21 mouse cellular contexts compared by ENCODE assay signal in the genomic region with DNA sequence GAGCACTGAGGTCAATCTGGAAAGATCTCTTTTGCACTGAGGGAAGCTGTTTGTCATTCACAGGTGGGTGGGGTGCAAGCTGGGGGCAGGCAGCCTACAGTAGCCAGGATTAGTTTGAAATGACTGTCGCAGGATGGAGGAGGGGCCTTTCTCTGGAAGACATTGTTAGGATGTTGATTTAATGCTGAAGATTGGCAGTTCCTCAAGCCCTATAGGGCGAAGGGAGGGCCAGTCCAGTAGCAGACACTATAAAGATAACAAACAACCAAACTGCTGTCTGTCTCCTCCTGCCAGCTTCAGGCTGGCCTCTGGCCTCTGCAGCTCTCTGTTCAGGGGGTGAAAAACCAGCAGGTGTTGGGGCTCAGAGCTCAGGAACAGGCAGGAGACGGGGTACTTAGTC. TPM values are rescaled to one million over a fixed set of nuclear protein-coding genes. Genes with fewer than 3 reads are reported as not detected.
A peak's percentile ranks its signal among the peaks of the same experiment; 100 is the strongest.
DNase-seq lines count a peak whose midpoint lies in the region; ATAC-seq and TF ChIP-seq lines count a peak whose summit lies in the region.
"Had no signal": no experiment of that assay in that cellular context is flagged by ENCODE, and none has a peak within 500 bp of the region (broad histone marks: within the 10 kb centered on the region; RNA-seq: fewer than 3 reads in every experiment).

No protein-coding gene starts in this region.

- no peak overlapping the region for H3K4me3 ChIP-seq in heart, adult 2 months
- H3K4me3 ChIP-seq in lung, embryonic 16.5 days (ENCODE audit: low read length): no peak overlapping the region
- H3K4me3 ChIP-seq in lung, adult 2 months (replicated peaks; ENCODE audit: extremely low read depth, low read depth, low read length): no peak overlapping the region
- no peak overlapping the region for H3K4me3 ChIP-seq in liver, embryonic 15.5 days (replicated peaks)
- H3K4me3 ChIP-seq: erythroblast, embryonic 14.5 days; forebrain, embryonic 15.5 days; intestine, embryonic 15.5 days; limb, embryonic 10.5 days; megakaryocyte, embryonic 14.5 days had no signal

- 48% methylated on average over 3 of the region's 3 CpGs for WGBS in heart, adult 2 months
- WGBS in lung, embryonic 16.5 days: 11% methylated on average over 3 of the region's 3 CpGs
- 35% methylated on average over 3 of the region's 3 CpGs for WGBS in lung, adult 2 months
- WGBS in liver, embryonic 15.5 days (ENCODE audit: insufficient replicate concordance): 26% methylated on average over 3 of the region's 3 CpGs

- H3K79me2 ChIP-seq in heart, adult 2 months (replicated peaks; ENCODE audit: control insufficient read depth, insufficient read depth, low read length): no peaks in the 10 kb centered on the region

- TF ChIP-seq EP300 in heart, adult 2 months (IDR thresholded peaks at IDR 0.05; ENCODE audit: insufficient read depth, low read depth, low read length): no peak

- no peaks in the 10 kb centered on the region for H3K9me3 ChIP-seq in lung, embryonic 16.5 days (ENCODE audit: control insufficient read depth, low read length)
- H3K9me3 ChIP-seq in liver, embryonic 15.5 days (replicated peaks): no peaks in the 10 kb centered on the region
- H3K9me3 ChIP-seq: forebrain, embryonic 15.5 days; intestine, embryonic 15.5 days; limb, embryonic 10.5 days; megakaryocyte, embryonic 14.5 days had no signal

- TF ChIP-seq POLR2A in heart, adult 2 months (IDR thresholded peaks at IDR 0.05; ENCODE audit: insufficient read depth, low read depth, low read length): no peak
- no peak; the same call in 1 of the 2 replicates for TF ChIP-seq POLR2A in lung, adult 2 months (IDR thresholded peaks at IDR 0.05; ENCODE audit: borderline replicate concordance, extremely low read depth, low read depth, low read length)

- intact Hi-C loops in heart, adult 2 months (cut with DNase I): no loop called here

- H3K27ac ChIP-seq in heart, adult 2 months: no peak overlapping the region
- no peak overlapping the region for H3K27ac ChIP-seq in lung, embryonic 16.5 days (ENCODE audit: low read length)
- H3K27ac ChIP-seq in liver, embryonic 15.5 days (replicated peaks): peak overlapping the region; percentile 42
- H3K27ac ChIP-seq: forebrain, embryonic 15.5 days; hindbrain, embryonic 14.5 days; intestine, embryonic 15.5 days; limb, embryonic 10.5 days had no signal

- DNase-seq in heart, adult 11 months: peak; percentile 68
- no peak for DNase-seq in heart, adult 2 months
- DNase-seq in lung, adult 2 months: no peak
- DNase-seq in cerebellum, postnatal 4 days (ENCODE audit: low spot score in 2 of 2): no peak
- no peak for DNase-seq in thymus, postnatal 4 days
- DNase-seq in spleen, adult 12 weeks (ENCODE audit: low spot score): no peak
- DNase-seq: cerebellum, adult 9-10 months; gastrocnemius, postnatal 25 days; heart, postnatal 14 days; kidney, adult 9 months; kidney, postnatal 4 days; right cerebral cortex, postnatal 25 days had no signal

- peak; percentile 42; the same call in 1 of the 2 replicates for ATAC-seq in lung, embryonic 16.5 days (ENCODE audit: low read depth)
- ATAC-seq in liver, embryonic 15.5 days (ENCODE audit: insufficient read depth): 0 out of 2 replicates have a peak, but pooled peaks have one; percentile 14
- ATAC-seq: forebrain, embryonic 15.5 days; intestine, embryonic 15.5 days had no signal

- peaks cover 15% of the 10 kb centered on the region for H3K27me3 ChIP-seq in heart, adult 2 months (ENCODE audit: control insufficient read depth, insufficient read depth, low read length)
- peaks cover 32% of the 10 kb centered on the region for H3K27me3 ChIP-seq in lung, embryonic 16.5 days (ENCODE audit: control insufficient read depth, insufficient read depth, low read depth, low read length)
- H3K27me3 ChIP-seq in liver, embryonic 15.5 days: peaks cover 34% of the 10 kb centered on the region

- peaks cover 5% of the 10 kb centered on the region for H3K4me1 ChIP-seq in heart, adult 2 months (ENCODE audit: control insufficient read depth, insufficient read depth, low read length)
- peaks cover 15% of the 10 kb centered on the region for H3K4me1 ChIP-seq in lung, embryonic 16.5 days (replicated peaks; ENCODE audit: control insufficient read depth, insufficient read depth, low read length)
- peaks cover 16% of the 10 kb centered on the region for H3K4me1 ChIP-seq in lung, adult 2 months (ENCODE audit: control insufficient read depth, insufficient read depth, low read length)
- peaks cover 30% of the 10 kb centered on the region for H3K4me1 ChIP-seq in liver, embryonic 15.5 days (replicated peaks)

- TF ChIP-seq CTCF in heart, adult 2 months (IDR thresholded peaks at IDR 0.05): no peak
- TF ChIP-seq CTCF in lung, adult 2 months (IDR thresholded peaks at IDR 0.05; ENCODE audit: insufficient read depth, low read length): no peak

- no peak overlapping the region for H3K9ac ChIP-seq in heart, adult 2 months (ENCODE audit: low read depth, low read length)
- H3K9ac ChIP-seq in lung, embryonic 16.5 days (ENCODE audit: low read length): no peak overlapping the region
- no peak overlapping the region for H3K9ac ChIP-seq in liver, embryonic 15.5 days
- H3K9ac ChIP-seq: forebrain, embryonic 15.5 days; hindbrain, embryonic 14.5 days; intestine, embryonic 15.5 days had no signal

- H3K36me3 ChIP-seq in heart, adult 2 months (ENCODE audit: control insufficient read depth, insufficient read depth, low read length): no peaks in the 10 kb centered on the region
- no peaks in the 10 kb centered on the region for H3K36me3 ChIP-seq in lung, embryonic 16.5 days (ENCODE audit: control insufficient read depth, insufficient read depth, low read length)
- H3K36me3 ChIP-seq in liver, embryonic 15.5 days (replicated peaks): no peaks in the 10 kb centered on the region
- H3K36me3 ChIP-seq: forebrain, embryonic 15.5 days; intestine, embryonic 15.5 days; limb, embryonic 10.5 days had no signal

- no peak overlapping the region for H3K4me2 ChIP-seq in lung, embryonic 16.5 days (ENCODE audit: low read depth, low read length)
- no peak overlapping the region for H3K4me2 ChIP-seq in liver, embryonic 15.5 days
- H3K4me2 ChIP-seq: forebrain, embryonic 15.5 days; hindbrain, embryonic 14.5 days; intestine, embryonic 15.5 days had no signal

RNA-seq across cellular contexts. Expression of gene B3gnt6, which starts 9.5 kb away (rescaled TPM):
- not detected for total RNA-seq in heart, adult 2 months (2021)
- 0.06 TPM in 1 of 2 replicates, not detected in the other for polyA plus RNA-seq in heart, adult 2 months (2012; rRNA removed)
- polyA plus RNA-seq in lung, embryonic 16.5 days (2015; fragmentation: Nextera tagmentation; extraction: Ambion mirVana): 0.13 and 0.36 TPM in 2 replicates
- 1.5 and 2.1 TPM in 2 replicates for polyA plus RNA-seq in lung, adult 2 months (2012; rRNA removed)
- 0.08 TPM in 1 of 2 replicates, not detected in the other for polyA plus RNA-seq in liver, embryonic 15.5 days (2015; fragmentation: Nextera tagmentation; extraction: Ambion mirVana)
- total RNA-seq: gastrocnemius, postnatal 25 days; heart, postnatal 14 days had no signal
- polyA plus RNA-seq: embryonic facial prominence, embryonic 11.5 days; erythroblast, embryonic 14.5 days; limb, embryonic 10.5 days had no signal

RNA-seq across cellular contexts. Expression of gene Capn5, which starts 11.7 kb away (rescaled TPM):
- 1 to 10 TPM; 1.8 to 2.4 TPM for total RNA-seq in heart, adult 2 months (2021)
- polyA plus RNA-seq in heart, adult 2 months (2012; rRNA removed): 3.7 and 4.6 TPM in 2 replicates
- 9.6 and 10.1 TPM in 2 replicates for polyA plus RNA-seq in lung, embryonic 16.5 days (2015; fragmentation: Nextera tagmentation; extraction: Ambion mirVana)
- polyA plus RNA-seq in lung, adult 2 months (2012; rRNA removed): 19.0 and 22.2 TPM in 2 replicates
- 14.3 and 15.5 TPM in 2 replicates for polyA plus RNA-seq in liver, embryonic 15.5 days (2015; fragmentation: Nextera tagmentation; extraction: Ambion mirVana)

RNA-seq across cellular contexts. Expression of gene Omp, which starts 44.4 kb away (rescaled TPM):
- total RNA-seq in heart, adult 2 months (2021): under 1 TPM in 1 of 2 experiments, not detected in 1; 0.14 TPM
- 0.06 TPM in 1 of 2 replicates, not detected in the other for polyA plus RNA-seq in heart, adult 2 months (2012; rRNA removed)
- polyA plus RNA-seq in lung, embryonic 16.5 days (2015; fragmentation: Nextera tagmentation; extraction: Ambion mirVana): 0.25 and 0.73 TPM in 2 replicates
- 0.26 and 0.32 TPM in 2 replicates for polyA plus RNA-seq in lung, adult 2 months (2012; rRNA removed)
- polyA plus RNA-seq in liver, embryonic 15.5 days (2015; fragmentation: Nextera tagmentation; extraction: Ambion mirVana): 0.54 and 0.78 TPM in 2 replicates
